Mouse (Mus musculus) ES-E14 (cell line): ENCODE measurements around the gene Gm49322. TPM values are rescaled to one million over a fixed set of nuclear protein-coding genes. Genes with fewer than 3 reads are reported as not detected.

Experiments used
- DNase-seq: peaks from one replicate; pipeline ENCODE4 v3.0.0-alpha.2; 2013; ENCODE audit warnings: low read depth, low spot score
- H3K27ac ChIP-seq: 2 replicates; pipeline ENCODE4 v1.5.1; 2012; ENCODE audit warnings: low read depth, mild to moderate bottlenecking, low read length, moderate library complexity, mixed read lengths; ENCODE audit not compliant: poor library complexity, insufficient read depth, severe bottlenecking
- H3K36me3 ChIP-seq: 2 replicates; pipeline ENCODE4 v1.6.1; 2012; ENCODE audit warnings: mild to moderate bottlenecking, low read length, moderate library complexity, mixed read lengths; ENCODE audit not compliant: control insufficient read depth, poor library complexity, insufficient read depth, severe bottlenecking
- H3K4me1 ChIP-seq, 2 experiments: fragments of 150-350 bp in 1 of 2; sonication (generic) in 1 of 2; 2 replicates each; pipeline ENCODE4 v1.6.1; 2012; ENCODE audit warnings: low read length in 2 of 2, mild to moderate bottlenecking in 1 of 2, mixed read lengths in 1 of 2; ENCODE audit not compliant: control insufficient read depth in 2 of 2, insufficient read depth in 2 of 2, poor library complexity in 1 of 2
- H3K4me3 ChIP-seq, 2 experiments: fragments of 150-350 bp in 1 of 2; sonication (generic) in 1 of 2; 2 replicates each; pipeline ENCODE4 v1.5.1; 2012; ENCODE audit warnings: low read length in 2 of 2, low read depth in 1 of 2, mild to moderate bottlenecking in 1 of 2, mixed read lengths in 1 of 2; ENCODE audit not compliant: insufficient read depth in 1 of 2, poor library complexity in 1 of 2, severe bottlenecking in 1 of 2
- H3K9ac ChIP-seq: 2 replicates; pipeline ENCODE4 v1.6.1; 2012; ENCODE audit warnings: low read depth, mild to moderate bottlenecking, low read length, mixed read lengths; ENCODE audit not compliant: poor library complexity, insufficient read depth, severe bottlenecking
- H3K9me3 ChIP-seq: fragments of 150-350 bp; sonication (generic); 2 replicates; pipeline ENCODE4 v1.6.1; 2012; ENCODE audit warnings: low read depth, mild to moderate bottlenecking, low read length; ENCODE audit not compliant: control insufficient read depth, insufficient read depth
- CHD2 ChIP-seq: IDR thresholded peaks from 2 replicates; pipeline ENCODE4 v1.6.1; 2014; ENCODE audit warnings: mild to moderate bottlenecking, low read depth, low read length, inconsistent platforms
- HCFC1 ChIP-seq: IDR thresholded peaks from 2 replicates; pipeline ENCODE4 v1.6.1; 2012; ENCODE audit warnings: low read length, inconsistent platforms, borderline replicate concordance; ENCODE audit not compliant: insufficient read depth
- MAFK ChIP-seq: IDR thresholded peaks from 2 replicates; pipeline ENCODE4 v1.6.1; 2014; ENCODE audit warnings: mild to moderate bottlenecking, low read depth, low read length, inconsistent platforms; ENCODE audit not compliant: insufficient read depth
- ZC3H11A ChIP-seq: IDR thresholded peaks from 2 replicates; pipeline ENCODE4 v1.6.1; 2012; ENCODE audit warnings: low read depth, mild to moderate bottlenecking, inconsistent platforms, low read length, borderline replicate concordance
- ZNF384 ChIP-seq: IDR thresholded peaks from 2 replicates; pipeline ENCODE4 v1.6.1; 2012; ENCODE audit warnings: low read depth, low read length, inconsistent platforms
- in situ Hi-C, 2 experiments: fragments of 600-800 bp; cut with MboI; formaldehyde crosslinking; loops; one replicate each; pipeline ENCODE4 v1.15.1; 2025; ENCODE audit warnings: low sequenced_read_pairs in 2 of 2, inconsistent platforms in 1 of 2; ENCODE audit not compliant: unreplicated experiment in 2 of 2
- total RNA-seq: library from RNA; depleted of rRNA; stranded (reverse); fragments of 300-350 nt; gene quantifications from 2 replicates; pipeline ENCODE4 v1.2.3, GENCODE M21; 2012; rRNA removed

Gene Gm49322
- total RNA-seq, 1 experiment: 8.4 TPM

DNA sequence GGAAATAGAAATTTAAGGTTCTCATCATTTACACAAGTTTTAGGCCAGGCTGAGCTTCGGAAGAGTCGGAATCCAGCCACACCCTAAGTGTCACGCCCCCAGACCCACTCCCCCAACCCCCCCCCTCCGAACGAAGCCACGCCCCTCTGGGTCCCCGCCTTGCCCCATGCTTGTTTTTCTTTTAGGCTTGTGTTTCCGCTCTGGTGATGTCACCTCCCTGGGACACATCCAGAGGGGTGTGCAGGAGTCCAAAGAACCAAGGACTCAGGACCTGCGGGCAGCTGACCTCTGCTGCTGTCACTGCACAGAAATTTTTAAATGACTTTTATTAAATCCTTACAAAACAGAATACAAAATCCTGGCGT lies 59.2 kb downstream of the Gm49322 start:
- Histone ChIP-seq H3K4me3 (peak overlapping the region; percentile 31 to 45; a peak in 3 of 4 replicates), H3K27ac (no peak overlapping the region), H3K9ac (peak overlapping the region; percentile 73; the same call in 1 of the 2 replicates), H3K9me3 (no peaks in the 10 kb centered on the region), H3K4me1 (peaks cover 0 to 24% of the 10 kb centered on the region in 2 experiments; a peak in 3 of 4 replicates), H3K36me3 (peaks cover 36% of the 10 kb centered on the region)
- in situ Hi-C loops: no loop called here
- no peak for DNase-seq
- TF ChIP-seq CHD2 (no peak), HCFC1 (no peak), MAFK (no peak), ZC3H11A (no peak), ZNF384 (no peak)

Other genes starting within 250 kb of the Gm49322 start
- 6.0 and 17.4 TPM in 2 replicates for gene Plk5, start 249.6 kb upstream of the Gm49322 start, total RNA-seq
- 27.1 and 28.9 TPM in 2 replicates for gene Mex3d, start 218.4 kb upstream of the Gm49322 start, total RNA-seq
- 131 and 134 TPM in 2 replicates for gene Mbd3, start 206.5 kb upstream of the Gm49322 start, total RNA-seq
- 995 and 1,362 TPM in 2 replicates for gene Uqcr11, start 199.2 kb upstream of the Gm49322 start, total RNA-seq
- gene Tcf3, start 172.4 kb upstream of the Gm49322 start, total RNA-seq: 90.9 and 108 TPM in 2 replicates
- not detected in 2 replicates for gene Onecut3, start 111.2 kb upstream of the Gm49322 start, total RNA-seq
- gene Atp8b3, start 66.9 kb upstream of the Gm49322 start, total RNA-seq: 0.80 and 2.3 TPM in 2 replicates
- 27.4 and 33.4 TPM in 2 replicates for gene Rexo1, start 44.5 kb upstream of the Gm49322 start, total RNA-seq
- 20.8 and 23.5 TPM in 2 replicates for gene Klf16, start 28.7 kb upstream of the Gm49322 start, total RNA-seq
- 67.9 and 68.7 TPM in 2 replicates for gene Abhd17a, start 15.7 kb upstream of the Gm49322 start, total RNA-seq
- gene Scamp4, start 3.1 kb upstream of the Gm49322 start, total RNA-seq: 54.8 and 83.8 TPM in 2 replicates
- 12.2 and 12.7 TPM in 2 replicates for gene Adat3, start 3.1 kb upstream of the Gm49322 start, total RNA-seq
- gene Csnk1g2, start 16.8 kb downstream of the Gm49322 start, total RNA-seq: 138 and 167 TPM in 2 replicates
- gene Btbd2, start 51.0 kb downstream of the Gm49322 start, total RNA-seq: 45.7 and 64.7 TPM in 2 replicates
- gene Mknk2, start 72.1 kb downstream of the Gm49322 start, total RNA-seq: 33.6 and 40.7 TPM in 2 replicates
- gene Mob3a, start 96.0 kb downstream of the Gm49322 start, total RNA-seq: 18.8 and 29.2 TPM in 2 replicates
- 8.9 and 13.9 TPM in 2 replicates for gene Izumo4, start 96.2 kb downstream of the Gm49322 start, total RNA-seq
- gene Ap3d1, start 136.2 kb downstream of the Gm49322 start, total RNA-seq: 74.8 and 106 TPM in 2 replicates
- 31.9 and 41.2 TPM in 2 replicates for gene Dot1l, start 149.2 kb downstream of the Gm49322 start, total RNA-seq
- 31.4 and 39.6 TPM in 2 replicates for gene Sf3a2, start 192.2 kb downstream of the Gm49322 start, total RNA-seq
- gene Plekhj1, start 192.6 kb downstream of the Gm49322 start, total RNA-seq: 77.2 and 87.1 TPM in 2 replicates
- gene Amh, start 199.2 kb downstream of the Gm49322 start, total RNA-seq: 1.0 and 1.9 TPM in 2 replicates
- 0.67 and 1.0 TPM in 2 replicates for gene Jsrp1, start 207.5 kb downstream of the Gm49322 start, total RNA-seq
- gene Oaz1, start 220.6 kb downstream of the Gm49322 start, total RNA-seq: 823 and 1,116 TPM in 2 replicates
- gene Lingo3, start 238.0 kb downstream of the Gm49322 start, total RNA-seq: 2.4 and 6.9 TPM in 2 replicates
- 385 and 464 TPM in 2 replicates for gene Lsm7, start 249.2 kb downstream of the Gm49322 start, total RNA-seq
- gene Sppl2b, start 249.3 kb downstream of the Gm49322 start, total RNA-seq: 38.9 and 66.1 TPM in 2 replicates